Mouse (Mus musculus): ENCODE results near the gene Elmo3.

GRCm38 (mm10) chr8:105345061-105345975 lies 39.9 kb downstream of the Elmo3 start:
- TF ChIP-seq CTCF (IDR thresholded peaks at IDR 0.05; ENCODE audit: low read depth) (no peak), EP300 (IDR thresholded peaks at IDR 0.05; ENCODE audit: low read depth) (no peak)
